Mouse (Mus musculus) adrenal gland, postnatal 36 days (tissue): Measurements from ENCODE around the gene Sapcd2. TPM values are rescaled to one million over a fixed set of nuclear protein-coding genes. Genes with fewer than 3 reads are reported as not detected.

ENCODE experiments used
- DNase-seq, 2 experiments: peaks; one replicate each; pipeline ENCODE4 v3.0.0; 2021; ENCODE audit warnings: mixed read lengths in 1 of 2
- total RNA-seq, 2 experiments: library from RNA; stranded (reverse); gene quantifications; 2 replicates each; pipeline ENCODE4 v1.2.3; 2021

Gene Sapcd2
- total RNA-seq, 2 experiments from 2014 or later = 0.43 to 0.95 TPM

- peak in 1 of 2 experiments; percentile 15 for DNase-seq
Measured at GRCm38 (mm10) chr2:25422587-25423410, 50.7 kb downstream of the Sapcd2 start, which contains the start of gene Fut7. Gene Fut7 (plus strand): TSS chr2:25423267.

- no peak for DNase-seq
Measured at GRCm38 (mm10) chr2:25423626-25424025, 51.5 kb downstream of the Sapcd2 start.

GRCm38 (mm10) chr2:25425481-25425880, 53.4 kb downstream of the Sapcd2 start:
- DNase-seq = no peak

- peak; percentile 68 to 81 for DNase-seq
Measured at GRCm38 (mm10) chr2:25426721-25427191, 54.6 kb downstream of the Sapcd2 start.

- no peak for DNase-seq
Measured at GRCm38 (mm10) chr2:25427256-25427655, 55.1 kb downstream of the Sapcd2 start.

Other genes starting within 250 kb of the Sapcd2 start
- gene Nrarp, start 191.6 kb upstream of the Sapcd2 start, total RNA-seq = 1 to 10 TPM; 2.1 to 2.3 TPM
- 10 to 100 TPM; 14.0 to 24.8 TPM for gene Tor4a, start 175.4 kb upstream of the Sapcd2 start, total RNA-seq
- 10 to 100 TPM; 54.8 to 57.2 TPM for gene Nelfb, start 160.8 kb upstream of the Sapcd2 start, total RNA-seq
- not detected for gene Stpg3, start 157.7 kb upstream of the Sapcd2 start, total RNA-seq
- gene Fam166a, start 153.6 kb upstream of the Sapcd2 start, total RNA-seq = not detected
- 100 to 1,000 TPM; 291 to 296 TPM for gene Tubb4b, start 147.6 kb upstream of the Sapcd2 start, total RNA-seq
- gene Slc34a3, start 138.0 kb upstream of the Sapcd2 start, total RNA-seq = not detected
- gene Rnf224, start 135.5 kb upstream of the Sapcd2 start, total RNA-seq = not detected
- 1 to 10 TPM; 5.8 TPM for gene Rnf208, start 130.1 kb upstream of the Sapcd2 start, total RNA-seq
- gene Cysrt1, start 129.9 kb upstream of the Sapcd2 start, total RNA-seq = not detected
- gene AL732309.1, start 125.5 kb upstream of the Sapcd2 start, total RNA-seq = 1 to 10 TPM; 4.1 to 4.8 TPM
- gene Tmem203, start 116.9 kb upstream of the Sapcd2 start, total RNA-seq = 10 to 100 TPM; 22.6 to 38.8 TPM
- gene Tprn, start 109.7 kb upstream of the Sapcd2 start, total RNA-seq = 1 to 10 TPM; 8.7 to 9.2 TPM
- gene Ssna1, start 99.9 kb upstream of the Sapcd2 start, total RNA-seq = 10 to 100 TPM; 43.8 to 45.1 TPM
- 10 to 100 TPM; 76.5 to 81.3 TPM for gene Anapc2, start 99.8 kb upstream of the Sapcd2 start, total RNA-seq
- not detected for gene Tmem210, start 84.2 kb upstream of the Sapcd2 start, total RNA-seq
- gene Lrrc26, start 82.4 kb upstream of the Sapcd2 start, total RNA-seq = not detected
- 1 to 10 TPM; 6.3 to 7.6 TPM for gene Grin1, start 53.1 kb upstream of the Sapcd2 start, total RNA-seq
- gene Man1b1, start 40.0 kb upstream of the Sapcd2 start, total RNA-seq = 10 to 100 TPM; 53.1 to 59.2 TPM
- gene Dpp7, start 16.0 kb upstream of the Sapcd2 start, total RNA-seq = 10 to 100 TPM; 29.9 to 31.8 TPM
- 10 to 100 TPM; 20.0 to 23.1 TPM for gene Uap1l1, start 6.6 kb upstream of the Sapcd2 start, total RNA-seq
- gene Entpd2, start 23.6 kb downstream of the Sapcd2 start, total RNA-seq = 1 to 10 TPM; 5.0 to 7.8 TPM
- 100 to 1,000 TPM; 117 to 140 TPM for gene Npdc1, start 27.0 kb downstream of the Sapcd2 start, total RNA-seq
- not detected for gene Fut7, start 50.9 kb downstream of the Sapcd2 start, total RNA-seq
- gene Abca2, start 56.4 kb downstream of the Sapcd2 start, total RNA-seq = 10 to 100 TPM; 29.7 to 36.4 TPM
- not detected for gene Clic3, start 84.5 kb downstream of the Sapcd2 start, total RNA-seq
- gene Paxx, start 88.8 kb downstream of the Sapcd2 start, total RNA-seq = 10 to 100 TPM; 32.3 to 34.2 TPM
- gene Ptgds, start 97.7 kb downstream of the Sapcd2 start, total RNA-seq = 1 to 10 TPM; 1.1 to 2.0 TPM
- gene Lcn12, start 121.6 kb downstream of the Sapcd2 start, total RNA-seq = not detected
- gene Fbxw5, start 128.4 kb downstream of the Sapcd2 start, total RNA-seq = 10 to 100 TPM; 87.0 to 89.8 TPM
- gene C8g, start 129.4 kb downstream of the Sapcd2 start, total RNA-seq = 1 to 10 TPM; 1.7 TPM
- gene Traf2, start 174.6 kb downstream of the Sapcd2 start, total RNA-seq = 10 to 100 TPM; 22.3 to 26.2 TPM
- gene Edf1, start 185.5 kb downstream of the Sapcd2 start, total RNA-seq = 100 to 1,000 TPM; 276 to 288 TPM
- gene Mamdc4, start 202.5 kb downstream of the Sapcd2 start, total RNA-seq = 1 to 10 TPM; 1.5 to 3.1 TPM
- gene Phpt1, start 202.9 kb downstream of the Sapcd2 start, total RNA-seq = 10 to 100 TPM; 54.3 to 64.6 TPM
- 1 to 10 TPM in 1 of 2 experiments, under 1 TPM in 1; 0.73 to 1.3 TPM for gene Ajm1, start 209.4 kb downstream of the Sapcd2 start, total RNA-seq
- gene Rabl6, start 236.2 kb downstream of the Sapcd2 start, total RNA-seq = 10 to 100 TPM; 85.4 to 97.5 TPM
- not detected for gene Ccdc183, start 245.4 kb downstream of the Sapcd2 start, total RNA-seq
- 10 to 100 TPM; 22.1 to 38.9 TPM for gene Tmem141, start 249.7 kb downstream of the Sapcd2 start, total RNA-seq